Mouse (Mus musculus) testis, adult 2 months (tissue): ENCODE data around the gene Gm42906.

Experiments
- CTCF ChIP-seq: fragments of 200-500 bp; IDR thresholded peaks from 2 replicates; pipeline ENCODE4 v1.5.1; 2012; ENCODE audit warnings: low read depth, mild to moderate bottlenecking, inconsistent platforms, low read length, moderate library complexity; ENCODE audit not compliant: control insufficient read depth, insufficient read depth, insufficient replicate concordance
- POLR2A ChIP-seq: fragments of 200-500 bp; IDR thresholded peaks from 2 replicates; pipeline ENCODE4 v1.6.1; 2012; ENCODE audit warnings: low read depth, mild to moderate bottlenecking, inconsistent platforms, low read length, moderate library complexity; ENCODE audit not compliant: control insufficient read depth

DNA sequence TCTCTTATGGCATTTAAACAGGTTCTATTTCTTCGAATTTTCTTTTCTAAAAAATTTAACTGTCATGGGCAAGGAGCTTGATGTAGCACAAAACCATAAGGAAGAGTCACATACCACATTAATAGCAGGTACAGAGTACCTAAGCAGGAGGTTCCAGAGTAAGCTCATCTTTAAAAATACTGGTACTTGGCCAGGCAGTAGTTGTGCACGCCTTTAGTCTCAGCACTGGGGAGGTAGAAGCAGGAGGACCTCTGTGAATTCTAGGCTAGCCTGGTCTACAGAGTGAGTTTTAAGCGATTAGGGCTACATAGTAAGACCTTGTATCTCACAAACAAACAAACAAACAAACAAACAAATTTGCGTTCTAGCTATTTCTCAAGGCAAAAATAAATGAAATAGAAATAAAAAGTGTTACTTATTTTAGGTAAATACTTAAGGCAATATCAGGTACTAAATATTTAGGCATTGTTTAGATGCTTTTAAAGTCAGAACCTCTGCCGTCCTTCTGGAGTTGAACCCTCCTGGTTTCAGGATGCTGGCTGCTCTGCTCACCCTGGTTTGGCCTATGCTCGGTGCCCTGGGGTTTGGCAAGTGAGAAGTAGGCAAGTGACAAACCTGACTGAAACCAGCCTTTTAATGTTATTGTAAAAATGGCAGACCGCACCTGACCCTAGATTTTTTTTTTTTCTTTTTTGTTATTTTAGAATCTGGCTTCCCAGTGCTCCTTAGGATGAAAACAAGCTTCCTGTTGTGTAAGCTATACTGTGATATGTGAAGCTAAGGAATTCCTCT, 316.7 kb downstream of the Gm42906 start:
- TF ChIP-seq POLR2A (no peak), CTCF (no peak)
